Mouse (Mus musculus) thymus, adult 2 months (tissue): Measurements from ENCODE around the gene Spatc1l. TPM values are rescaled to one million over a fixed set of nuclear protein-coding genes. Genes with fewer than 3 reads are reported as not detected.

ENCODE experiments used
- DNase-seq: peaks from one replicate; pipeline ENCODE4 v3.0.0; 2021
- H3K27ac ChIP-seq: fragments of 200-500 bp; 2 replicates; pipeline ENCODE4 v1.5.1; 2012; ENCODE audit warnings: low read length, control low read depth; ENCODE audit not compliant: control insufficient read depth, insufficient read depth
- H3K27me3 ChIP-seq: fragments of 200-500 bp; 2 replicates; pipeline ENCODE4 v1.6.1; 2012; ENCODE audit warnings: mild to moderate bottlenecking, low read length, moderate library complexity, mixed read lengths; ENCODE audit not compliant: control insufficient read depth, insufficient read depth
- H3K36me3 ChIP-seq: fragments of 200-500 bp; 2 replicates; pipeline ENCODE4 v1.6.1; 2012; ENCODE audit warnings: mild to moderate bottlenecking, low read length, moderate library complexity; ENCODE audit not compliant: control insufficient read depth, insufficient read depth
- H3K4me1 ChIP-seq: fragments of 200-500 bp; replicated peaks from 2 replicates; pipeline ENCODE4 v1.6.1; 2012; ENCODE audit warnings: low read length; ENCODE audit not compliant: control insufficient read depth, insufficient read depth
- H3K4me3 ChIP-seq: fragments of 200-500 bp; 2 replicates; pipeline ENCODE4 v1.5.1; 2012; ENCODE audit warnings: mild to moderate bottlenecking, low read length, control low read depth, moderate library complexity; ENCODE audit not compliant: control insufficient read depth, insufficient read depth
- CTCF ChIP-seq: fragments of 200-500 bp; IDR thresholded peaks from 2 replicates; pipeline ENCODE4 v1.5.1; 2012; ENCODE audit warnings: mild to moderate bottlenecking, control low read depth, low read length, moderate library complexity, borderline replicate concordance; ENCODE audit not compliant: control insufficient read depth, poor library complexity, insufficient read depth; ENCODE audit errors: extremely low read depth
- POLR2A ChIP-seq: fragments of 200-500 bp; IDR thresholded peaks from 2 replicates; pipeline ENCODE4 v1.6.1; 2012; ENCODE audit warnings: mild to moderate bottlenecking, low read length, control low read depth, moderate library complexity; ENCODE audit not compliant: control insufficient read depth, poor library complexity, insufficient read depth; ENCODE audit errors: extremely low read depth
- WGBS: fragments of 180-500 bp; shearing (Covaris S2); methylation state at CpG from one replicate; pipeline ENCODE4 v1.1.7; 2018; 5-methylcytosine and 5-hydroxymethylcytosine counted together
- polyA plus RNA-seq: library from polyadenylated mRNA; depleted of rRNA; stranded (reverse); fragments of >200 nt; gene quantifications from 2 replicates; pipeline ENCODE4 v1.2.3, GENCODE M21; 2012

The Spatc1l gene
- polyA plus RNA-seq, 1 experiment: 0.12 TPM

DNA sequence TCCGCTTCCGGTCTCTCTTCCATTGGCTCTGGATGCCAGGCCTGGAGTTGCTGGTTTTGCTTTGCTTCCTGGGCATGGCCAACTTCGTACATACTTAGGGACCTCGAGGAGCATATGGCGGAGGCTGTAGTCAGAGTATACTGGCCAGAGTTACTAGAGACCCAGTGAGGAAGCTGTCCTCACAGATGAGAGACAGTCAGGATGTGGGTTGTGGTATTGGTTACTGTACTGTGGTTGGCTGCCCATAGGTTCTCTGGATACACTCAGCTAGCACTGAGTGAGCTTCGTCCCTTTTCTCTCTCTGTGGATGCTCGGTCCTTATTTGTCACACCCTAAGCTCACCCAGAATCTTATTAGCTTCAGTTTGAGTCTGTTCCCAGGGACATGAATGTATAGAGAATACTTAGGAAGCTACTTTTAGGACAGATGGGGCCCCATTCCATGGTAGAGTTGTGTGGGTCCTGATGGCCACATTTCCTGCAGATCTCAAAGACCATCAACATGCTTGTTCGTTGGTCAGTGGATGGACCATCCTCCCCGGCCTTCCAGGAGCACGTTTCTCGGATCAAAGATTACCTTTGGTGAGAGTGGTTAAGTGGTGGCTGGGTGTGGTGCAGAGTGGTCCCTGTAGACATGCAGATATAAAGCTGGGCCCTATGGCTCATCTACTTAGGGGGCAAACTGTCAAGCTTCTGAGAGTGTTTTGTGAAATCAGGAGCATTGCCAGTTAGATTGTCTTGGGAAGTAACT is 20.6 kb upstream of the Spatc1l start:
- Histone ChIP-seq H3K36me3 (no peaks in the 10 kb centered on the region), H3K4me3 (no peak overlapping the region), H3K27ac (no peak overlapping the region), H3K27me3 (no peaks in the 10 kb centered on the region), H3K4me1 (peaks cover 12% of the 10 kb centered on the region)
- TF ChIP-seq CTCF (no peak), POLR2A (no peak)
- 53% methylated on average over 11 of the region's 11 CpGs for WGBS
- DNase-seq: peak; percentile 9

- no peak overlapping the region for H3K27ac ChIP-seq
- peaks cover 12% of the 10 kb centered on the region for H3K4me1 ChIP-seq
- DNase-seq: peak; percentile 41
- TF ChIP-seq POLR2A: no peak
- TF ChIP-seq CTCF: no peak
- WGBS: 4% methylated on average over 10 of the region's 10 CpGs
- H3K27me3 ChIP-seq: no peaks in the 10 kb centered on the region
- no peak overlapping the region for H3K4me3 ChIP-seq
- no peaks in the 10 kb centered on the region for H3K36me3 ChIP-seq
Measured at GRCm38 (mm10) chr10:76542636-76543375, 19.3 kb upstream of the Spatc1l start.

DNA sequence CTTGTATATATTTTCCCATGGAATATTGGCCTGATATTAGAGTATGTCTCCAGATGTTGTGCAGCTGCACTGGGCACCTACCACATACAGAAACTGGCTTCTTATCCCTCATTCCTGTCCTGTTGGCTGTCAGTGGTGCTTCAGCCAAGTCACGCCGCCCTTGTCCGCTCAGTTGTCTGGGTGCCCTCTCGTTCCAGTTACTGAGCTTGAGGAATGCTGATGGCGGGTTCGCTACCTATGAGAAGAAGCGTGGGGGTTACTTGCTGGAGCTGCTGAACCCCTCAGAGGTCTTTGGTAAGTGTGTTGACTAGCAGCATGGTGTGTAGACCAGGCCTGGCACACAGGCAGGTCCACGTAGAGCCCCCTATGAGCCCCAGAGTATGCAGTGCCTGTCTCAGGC is 15.5 kb upstream of the Spatc1l start:
- 95% methylated on average over 8 of the region's 8 CpGs for WGBS
- Histone ChIP-seq H3K27ac (no peak overlapping the region), H3K36me3 (0 out of 2 replicates have a peak, but pooled peaks cover 3% of the 10 kb centered on the region), H3K4me1 (peaks cover 9% of the 10 kb centered on the region), H3K27me3 (no peaks in the 10 kb centered on the region), H3K4me3 (no peak overlapping the region)
- TF ChIP-seq POLR2A: no peak
- TF ChIP-seq CTCF: no peak
- no peak for DNase-seq

DNA sequence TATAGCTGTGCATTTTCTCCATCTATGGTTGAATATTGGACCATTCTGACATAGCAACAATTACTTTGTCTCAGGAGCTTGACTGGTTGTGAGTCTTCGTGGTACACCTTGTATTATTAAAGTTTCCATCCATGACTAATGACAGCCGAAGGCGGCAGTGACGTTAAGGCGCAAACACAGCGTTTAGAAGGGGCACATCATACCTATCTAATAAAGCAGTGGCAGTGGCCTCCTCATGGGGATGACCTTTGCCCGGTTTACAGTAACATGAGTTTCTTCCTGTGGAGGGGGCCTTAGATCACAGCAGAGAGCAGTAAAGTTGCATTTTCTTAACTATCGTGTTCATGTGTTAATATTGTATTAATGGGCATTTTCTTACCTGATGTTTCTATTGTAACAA is 13.9 kb upstream of the Spatc1l start:
- Histone ChIP-seq H3K27me3 (no peaks in the 10 kb centered on the region), H3K27ac (no peak overlapping the region), H3K36me3 (0 out of 2 replicates have a peak, but pooled peaks cover 3% of the 10 kb centered on the region), H3K4me3 (no peak overlapping the region), H3K4me1 (no peaks in the 10 kb centered on the region)
- TF ChIP-seq CTCF (no peak), POLR2A (no peak)
- WGBS: 96% methylated on average over 8 of the region's 8 CpGs
- no peak for DNase-seq

GRCm38 (mm10) chr10:76550458-76550857 is 11.6 kb upstream of the Spatc1l start:
- no peak overlapping the region for H3K27ac ChIP-seq
- H3K4me3 ChIP-seq: no peak overlapping the region
- DNase-seq: no peak
- TF ChIP-seq POLR2A (no peak), CTCF (no peak)
- no peaks in the 10 kb centered on the region for H3K4me1 ChIP-seq
- no peaks in the 10 kb centered on the region for H3K27me3 ChIP-seq
- H3K36me3 ChIP-seq: 0 out of 2 replicates have a peak, but pooled peaks cover 7% of the 10 kb centered on the region
- WGBS: 95% methylated on average over 5 of the region's 5 CpGs

DNA sequence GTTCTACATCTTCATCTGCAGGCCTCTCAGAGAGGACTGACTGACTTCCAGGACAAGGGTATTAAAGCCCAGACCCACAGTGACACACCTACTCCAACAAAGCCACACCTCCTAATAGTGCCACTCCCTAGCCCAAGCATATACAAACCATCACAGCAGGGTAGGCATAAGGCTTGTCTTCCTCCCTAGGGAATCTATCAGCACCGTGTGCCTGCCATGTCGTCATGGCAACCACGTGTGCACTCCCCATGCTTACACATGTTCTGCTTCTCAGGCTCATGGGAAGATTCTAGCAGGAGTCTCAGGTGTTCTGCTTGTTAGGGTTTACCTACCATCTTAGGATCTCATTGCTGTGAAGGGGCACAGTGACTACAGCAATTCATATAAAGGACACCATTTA is 10.5 kb upstream of the Spatc1l start:
- WGBS: 95% methylated on average over 3 of the region's 3 CpGs

More for the DNA sequence above, 10.5 kb upstream of the Spatc1l start:
- Histone ChIP-seq H3K27me3 (no peaks in the 10 kb centered on the region), H3K4me3 (no peak overlapping the region), H3K36me3 (0 out of 2 replicates have a peak, but pooled peaks cover 7% of the 10 kb centered on the region), H3K4me1 (no peaks in the 10 kb centered on the region), H3K27ac (no peak overlapping the region)
- TF ChIP-seq POLR2A: no peak
- no peak for TF ChIP-seq CTCF
- DNase-seq: no peak
